Mouse (Mus musculus) ES-Bruce4 (cell line): ENCODE measurements around the gene Neurod2.

Experiments
- CTCF ChIP-seq: IDR thresholded peaks from one replicate; pipeline ENCODE4 v1.8.1; 2011; ENCODE audit warnings: low read depth, low read length
- EP300 ChIP-seq: IDR thresholded peaks from 2 replicates; pipeline ENCODE4 v1.6.1; 2011; ENCODE audit warnings: low read depth, low read length; ENCODE audit not compliant: insufficient read depth
- POLR2A ChIP-seq: IDR thresholded peaks from one replicate; pipeline ENCODE4 v1.8.1; 2011; ENCODE audit warnings: low read length; ENCODE audit not compliant: insufficient read depth

DNA sequence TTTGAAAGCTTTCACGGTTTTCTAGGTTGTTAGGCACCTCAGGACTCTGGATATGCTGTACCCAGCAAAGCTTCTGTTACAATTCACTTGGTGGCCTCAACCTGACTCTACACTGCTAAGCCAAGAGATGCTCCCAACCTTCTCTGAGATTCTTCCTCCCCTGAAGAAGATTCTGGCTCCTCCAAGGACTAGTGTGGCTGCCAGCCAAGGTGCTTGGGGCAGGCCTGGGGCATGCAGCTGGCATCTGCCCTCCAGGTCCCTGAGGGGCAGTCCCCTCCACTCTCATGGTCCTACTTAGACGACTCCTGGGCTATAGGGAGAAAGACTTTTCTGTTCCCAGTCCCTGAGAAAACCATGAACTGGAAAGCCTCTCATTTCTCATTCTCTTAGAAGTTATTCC is 38.5 kb downstream of the Neurod2 start:
- TF ChIP-seq CTCF (no peak), POLR2A (no peak), EP300 (no peak)
